Mouse (Mus musculus): ENCODE measurements at regions not wholly inside any gene's neighbourhood (a gene's known extent, or its start where the extent isn't known, plus 50 kb on each side); places are given as distances from the start of the nearest gene placed in this dataset.

DNA sequence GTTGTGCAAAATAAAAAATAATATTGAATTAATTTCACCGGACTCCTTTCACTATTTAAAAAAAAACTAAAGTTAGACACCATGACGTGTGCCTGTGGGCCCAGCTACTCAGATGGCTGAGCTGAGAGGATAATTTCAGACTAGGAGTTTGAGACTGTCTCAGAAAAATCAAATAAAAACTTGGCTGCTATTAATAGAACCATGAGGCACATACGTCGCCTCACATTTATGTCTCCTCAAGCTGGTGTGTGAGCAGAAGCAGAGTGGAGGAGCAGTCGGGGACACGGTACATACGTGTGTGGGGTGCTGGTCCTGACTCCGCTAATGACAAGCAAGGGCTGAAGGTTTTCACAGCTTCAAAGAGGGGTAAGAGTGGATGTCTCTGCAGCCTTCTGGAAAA, 52.8 kb upstream of the Dmrtb1 start:
- no peak for TF ChIP-seq CTCF (IDR thresholded peaks at IDR 0.05; ENCODE audit: low read depth, low read length)
- no peak overlapping the region for H3K4me3 ChIP-seq (ENCODE audit: insufficient read depth, low read length)
- H3K4me1 ChIP-seq (ENCODE audit: control insufficient read depth, insufficient read depth, low read length): no peaks in the 10 kb centered on the region
- H3K27ac ChIP-seq (ENCODE audit: insufficient read depth, low read depth, low read length): no peak overlapping the region

GRCm38 (mm10) chr4:107737907-107738306, 53.9 kb upstream of the Dmrtb1 start:
- no peak overlapping the region for H3K27ac ChIP-seq (ENCODE audit: insufficient read depth, low read depth, low read length)
- no peaks in the 10 kb centered on the region for H3K4me1 ChIP-seq (ENCODE audit: control insufficient read depth, insufficient read depth, low read length)
- TF ChIP-seq POLR2A (IDR thresholded peaks at IDR 0.05; ENCODE audit: borderline replicate concordance, low read depth, low read length) (no peak), CTCF (IDR thresholded peaks at IDR 0.05; ENCODE audit: low read depth, low read length) (peak; percentile 71)
- H3K4me3 ChIP-seq (ENCODE audit: insufficient read depth, low read length): no peak overlapping the region

- Histone ChIP-seq H3K27ac (ENCODE audit: insufficient read depth, low read depth, low read length) (no peak overlapping the region), H3K4me1 (ENCODE audit: control insufficient read depth, insufficient read depth, low read length) (no peaks in the 10 kb centered on the region), H3K4me3 (ENCODE audit: insufficient read depth, low read length) (no peak overlapping the region)
- TF ChIP-seq POLR2A (IDR thresholded peaks at IDR 0.05; ENCODE audit: borderline replicate concordance, low read depth, low read length) (no peak), CTCF (IDR thresholded peaks at IDR 0.05; ENCODE audit: low read depth, low read length) (no peak)
These were observed 54.7 kb upstream of the Dmrtb1 start for GRCm38 (mm10) chr4:107738776-107739175.

DNA sequence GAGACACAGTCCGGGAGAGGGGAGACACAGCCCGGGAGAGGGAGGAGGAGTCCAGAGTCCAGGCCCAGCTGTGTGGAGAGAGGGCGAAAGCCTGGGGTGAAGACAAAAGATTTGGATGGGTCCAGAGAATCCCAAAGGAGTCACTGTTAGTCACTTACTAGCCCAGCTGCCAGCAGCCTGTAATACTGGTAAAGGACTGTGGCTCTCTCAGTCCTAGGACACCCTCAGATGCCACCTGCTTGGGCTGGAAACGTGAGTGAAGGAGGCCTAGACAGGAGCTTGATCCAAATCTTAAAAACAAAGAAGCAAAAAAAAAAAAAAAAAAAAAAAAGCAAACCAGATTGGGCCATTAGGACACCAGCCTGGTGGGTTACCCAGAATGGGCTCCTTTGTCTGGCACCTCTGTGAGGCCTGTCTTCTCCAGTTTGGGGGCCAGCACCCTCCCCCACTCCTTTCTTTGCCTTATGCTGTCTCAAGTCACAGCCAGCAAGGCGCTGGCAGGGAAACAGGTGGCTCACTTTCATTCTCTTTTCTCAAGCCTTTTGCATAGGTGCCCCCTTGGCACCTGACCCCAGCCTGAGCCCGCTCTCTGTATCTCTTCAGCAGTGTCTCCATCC, 55.9 kb upstream of the Dmrtb1 start:
- TF ChIP-seq CTCF (IDR thresholded peaks at IDR 0.05; ENCODE audit: low read depth, low read length) (no peak), POLR2A (IDR thresholded peaks at IDR 0.05; ENCODE audit: borderline replicate concordance, low read depth, low read length) (no peak)
- Histone ChIP-seq H3K27ac (ENCODE audit: insufficient read depth, low read depth, low read length) (no peak overlapping the region), H3K4me3 (ENCODE audit: insufficient read depth, low read length) (no peak overlapping the region), H3K4me1 (ENCODE audit: control insufficient read depth, insufficient read depth, low read length) (no peaks in the 10 kb centered on the region)

GRCm38 (mm10) chr4:107743646-107744045, 58.4 kb upstream of the Lrp8 start:
- TF ChIP-seq POLR2A (IDR thresholded peaks at IDR 0.05; ENCODE audit: borderline replicate concordance, low read depth, low read length) (no peak), CTCF (IDR thresholded peaks at IDR 0.05; ENCODE audit: low read depth, low read length) (no peak)
- no peak overlapping the region for H3K4me3 ChIP-seq (ENCODE audit: insufficient read depth, low read length)
- H3K4me1 ChIP-seq (ENCODE audit: control insufficient read depth, insufficient read depth, low read length): no peaks in the 10 kb centered on the region
- no peak overlapping the region for H3K27ac ChIP-seq (ENCODE audit: insufficient read depth, low read depth, low read length)

GRCm38 (mm10) chr4:107746366-107746765, 55.7 kb upstream of the Lrp8 start:
- Histone ChIP-seq H3K27ac (ENCODE audit: insufficient read depth, low read depth, low read length) (no peak overlapping the region), H3K4me3 (ENCODE audit: insufficient read depth, low read length) (no peak overlapping the region), H3K4me1 (ENCODE audit: control insufficient read depth, insufficient read depth, low read length) (no peaks in the 10 kb centered on the region)
- TF ChIP-seq POLR2A (IDR thresholded peaks at IDR 0.05; ENCODE audit: borderline replicate concordance, low read depth, low read length) (no peak), CTCF (IDR thresholded peaks at IDR 0.05; ENCODE audit: low read depth, low read length) (no peak)

DNA sequence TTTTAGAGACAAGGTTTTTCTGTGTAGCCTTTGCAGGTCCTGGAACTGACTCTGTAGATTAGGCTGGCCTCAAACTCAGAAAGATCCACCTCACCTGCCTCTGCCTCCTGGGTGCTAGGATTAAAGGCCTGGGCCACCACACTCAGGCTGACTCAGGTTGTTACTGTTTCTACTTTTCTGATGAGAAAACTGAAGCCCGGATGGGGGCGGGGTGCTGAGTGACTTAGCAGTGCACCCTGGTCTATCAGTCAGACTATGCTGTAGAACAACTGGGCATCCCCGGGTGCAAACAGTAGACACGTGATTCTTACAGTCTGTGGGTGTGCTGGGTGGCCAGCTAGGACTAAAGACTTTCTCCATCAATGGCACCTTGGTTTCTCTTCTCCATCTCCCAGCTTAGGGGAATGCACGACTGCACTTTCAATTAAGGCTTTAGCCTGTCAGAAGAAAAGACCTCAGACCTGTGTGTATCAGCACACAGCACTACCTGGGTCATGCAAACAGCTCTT, 55.1 kb upstream of the Lrp8 start:
- Histone ChIP-seq H3K4me1 (ENCODE audit: control insufficient read depth, insufficient read depth, low read length) (no peaks in the 10 kb centered on the region), H3K27ac (ENCODE audit: insufficient read depth, low read depth, low read length) (no peak overlapping the region), H3K4me3 (ENCODE audit: insufficient read depth, low read length) (no peak overlapping the region)
- TF ChIP-seq CTCF (IDR thresholded peaks at IDR 0.05; ENCODE audit: low read depth, low read length) (no peak), POLR2A (IDR thresholded peaks at IDR 0.05; ENCODE audit: borderline replicate concordance, low read depth, low read length) (no peak)

DNA sequence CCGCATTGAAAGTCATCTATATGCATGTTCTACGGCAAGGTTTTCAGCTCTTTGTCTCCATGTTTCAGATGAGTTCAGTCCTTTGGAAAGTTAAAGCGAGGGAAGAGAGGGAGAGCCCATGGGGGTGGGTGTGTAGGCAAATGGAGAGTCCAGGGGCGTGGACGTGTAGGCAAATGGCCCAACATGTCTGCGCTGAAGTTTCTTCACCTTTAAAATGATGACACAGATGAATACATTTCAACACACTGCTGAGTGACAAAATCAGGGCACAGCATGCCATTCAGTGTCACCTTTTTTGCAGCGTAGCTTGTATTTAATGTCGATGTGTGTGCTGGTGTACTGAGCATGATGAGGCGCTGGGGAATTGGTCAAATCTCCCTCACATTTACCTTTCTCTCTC, 54.6 kb upstream of the Lrp8 start:
- Histone ChIP-seq H3K27ac (ENCODE audit: insufficient read depth, low read depth, low read length) (no peak overlapping the region), H3K4me1 (ENCODE audit: control insufficient read depth, insufficient read depth, low read length) (no peaks in the 10 kb centered on the region), H3K4me3 (ENCODE audit: insufficient read depth, low read length) (no peak overlapping the region)
- TF ChIP-seq POLR2A (IDR thresholded peaks at IDR 0.05; ENCODE audit: borderline replicate concordance, low read depth, low read length) (no peak), CTCF (IDR thresholded peaks at IDR 0.05; ENCODE audit: low read depth, low read length) (no peak)

DNA sequence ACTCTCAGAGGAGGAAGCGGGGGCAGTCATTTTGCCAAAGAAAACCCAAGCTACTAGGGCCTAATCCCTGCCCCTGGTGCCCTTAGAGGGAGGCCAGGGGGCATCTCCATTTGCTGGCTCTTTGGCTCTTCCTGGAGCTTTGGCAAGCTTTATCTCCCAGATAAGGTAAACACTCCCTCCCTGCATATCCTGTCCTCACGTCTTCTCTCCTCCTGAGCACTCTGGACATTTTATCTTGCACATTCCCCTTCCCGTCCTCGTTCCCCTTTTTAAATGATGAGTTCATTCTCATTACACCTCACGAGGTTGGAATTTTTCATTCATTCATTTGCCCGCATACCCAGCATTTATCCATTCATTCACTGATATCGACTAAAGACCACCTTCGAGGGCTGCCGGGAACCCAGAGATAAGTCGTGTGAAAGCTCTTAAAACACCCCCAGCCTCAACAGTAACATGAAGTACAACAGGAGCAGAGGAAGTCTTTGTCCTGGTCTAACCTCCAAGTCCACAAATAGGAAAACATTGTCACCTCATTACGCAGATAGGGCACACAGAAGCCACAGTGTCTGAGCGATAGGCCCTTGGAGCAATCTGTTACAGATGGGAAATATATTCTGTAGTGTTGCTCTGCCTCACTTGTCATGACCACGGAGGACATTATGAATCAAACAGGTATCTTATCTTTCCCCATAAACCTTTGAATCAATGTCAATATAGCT, 54.0 kb upstream of the Lrp8 start:
- Histone ChIP-seq H3K27ac (ENCODE audit: insufficient read depth, low read depth, low read length) (no peak overlapping the region), H3K4me3 (ENCODE audit: insufficient read depth, low read length) (no peak overlapping the region), H3K4me1 (ENCODE audit: control insufficient read depth, insufficient read depth, low read length) (no peaks in the 10 kb centered on the region)
- TF ChIP-seq CTCF (IDR thresholded peaks at IDR 0.05; ENCODE audit: low read depth, low read length) (no peak), POLR2A (IDR thresholded peaks at IDR 0.05; ENCODE audit: borderline replicate concordance, low read depth, low read length) (no peak)

DNA sequence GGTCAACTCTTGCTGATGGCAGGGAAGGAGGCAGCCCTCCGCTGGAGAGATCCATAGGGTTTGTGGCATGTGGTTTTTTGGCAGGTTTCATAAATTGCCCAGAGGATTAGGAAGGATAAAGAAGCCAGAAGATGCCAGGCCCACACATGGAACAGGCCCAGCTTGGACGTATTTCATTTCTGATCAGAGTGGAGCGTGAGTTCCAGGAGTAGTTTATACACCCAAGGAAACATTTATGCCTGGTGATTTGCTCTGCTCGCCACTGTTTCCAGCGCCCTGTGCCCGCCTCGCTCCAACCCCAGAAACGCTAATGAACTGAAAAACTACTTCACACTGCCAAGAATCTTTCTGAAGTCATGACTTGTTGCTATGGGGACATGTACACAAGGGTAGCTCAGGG, 53.0 kb upstream of the Lrp8 start:
- no peak overlapping the region for H3K27ac ChIP-seq (ENCODE audit: insufficient read depth, low read depth, low read length)
- no peak overlapping the region for H3K4me3 ChIP-seq (ENCODE audit: insufficient read depth, low read length)
- H3K4me1 ChIP-seq (ENCODE audit: control insufficient read depth, insufficient read depth, low read length): no peaks in the 10 kb centered on the region
- TF ChIP-seq POLR2A (IDR thresholded peaks at IDR 0.05; ENCODE audit: borderline replicate concordance, low read depth, low read length) (no peak), CTCF (IDR thresholded peaks at IDR 0.05; ENCODE audit: low read depth, low read length) (no peak)

Data from bone marrow macrophage, adult 2 months (primary cell).